ENCODE assay signal across 8 mouse cellular contexts in the genomic region with DNA sequence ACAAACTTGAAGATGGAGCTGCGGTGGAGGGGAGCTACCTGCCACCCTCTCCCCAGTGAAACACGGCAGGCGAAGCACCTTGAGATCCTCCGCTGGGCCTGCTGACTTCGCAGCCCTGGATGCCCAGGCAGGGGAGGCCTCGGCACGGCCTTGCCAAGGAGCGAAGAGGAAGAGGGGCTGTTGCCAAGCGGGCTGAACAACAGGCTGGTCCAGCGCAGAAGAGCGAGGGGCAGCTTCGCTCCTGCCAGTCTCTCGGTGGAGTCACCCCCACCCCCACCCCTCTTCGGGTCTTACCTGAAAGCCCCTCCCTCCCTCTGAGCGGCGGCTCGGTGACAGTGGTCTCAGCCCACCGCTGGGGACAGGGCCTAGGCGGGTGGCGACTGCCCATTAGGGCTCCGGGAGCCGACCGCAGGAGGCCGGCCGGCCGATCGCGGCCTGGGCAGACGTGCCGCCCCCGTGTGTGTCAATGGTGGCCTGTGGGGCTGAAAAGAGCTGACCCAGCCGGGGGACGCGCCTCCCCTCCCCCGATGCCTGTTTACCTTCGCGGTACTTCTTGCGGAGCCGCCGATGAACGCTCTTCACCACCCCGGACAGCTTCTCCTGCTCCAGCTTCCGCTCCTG. TPM values are rescaled to one million over a fixed set of nuclear protein-coding genes. Genes with fewer than 3 reads are reported as not detected.
DNase-seq lines count a peak whose midpoint lies in the region; ATAC-seq and TF ChIP-seq lines count a peak whose summit lies in the region.

No protein-coding gene starts in this region.

- ATAC-seq in forebrain, embryonic 16.5 days = peak; percentile 58
- ATAC-seq in hindbrain, embryonic 11.5 days (ENCODE audit: low FRiP score) = peak; percentile 88

- TF ChIP-seq CTCF in spleen, adult 2 months (IDR thresholded peaks at IDR 0.05; ENCODE audit: extremely low read depth, insufficient read depth, insufficient read length, insufficient replicate concordance) = no peak

- peak overlapping the region; percentile 98 for H3K9ac ChIP-seq in forebrain, embryonic 16.5 days (replicated peaks; ENCODE audit: low read depth, low read length)
- H3K9ac ChIP-seq in hindbrain, embryonic 11.5 days (ENCODE audit: low read depth, low read length) = peak overlapping the region; percentile 86

- WGBS in forebrain, embryonic 16.5 days = under 1% methylated on average over 40 of the region's 43 CpGs
- WGBS in hindbrain, embryonic 11.5 days = under 1% methylated on average over 42 of the region's 43 CpGs
- 1% methylated on average over 42 of the region's 43 CpGs for WGBS in spleen, adult 2 months

- no peaks in the 10 kb centered on the region for H3K36me3 ChIP-seq in forebrain, embryonic 16.5 days (ENCODE audit: control insufficient read depth, insufficient read depth)
- H3K36me3 ChIP-seq in hindbrain, embryonic 11.5 days (ENCODE audit: control insufficient read depth, insufficient read depth, low read length) = no peaks in the 10 kb centered on the region
- no peaks in the 10 kb centered on the region for H3K36me3 ChIP-seq in spleen, adult 2 months (ENCODE audit: control insufficient read depth, insufficient read depth, low read length)

- H3K27me3 ChIP-seq in forebrain, embryonic 16.5 days (replicated peaks; ENCODE audit: control insufficient read depth, insufficient read depth, low read length) = no peaks in the 10 kb centered on the region
- H3K27me3 ChIP-seq in hindbrain, embryonic 11.5 days (ENCODE audit: control insufficient read depth, insufficient read depth, low read length) = no peaks in the 10 kb centered on the region
- no peaks in the 10 kb centered on the region for H3K27me3 ChIP-seq in spleen, adult 2 months (ENCODE audit: control insufficient read depth, insufficient read depth, low read length)

- peak overlapping the region; percentile 96 for H3K27ac ChIP-seq in forebrain, embryonic 16.5 days (ENCODE audit: low read length)
- H3K27ac ChIP-seq in hindbrain, embryonic 11.5 days (ENCODE audit: low read depth, low read length) = peak overlapping the region; percentile 93
- peak overlapping the region; percentile 96 for H3K27ac ChIP-seq in spleen, adult 2 months (ENCODE audit: insufficient read depth, low read length)

- peak; percentile 46 for DNase-seq in layer of hippocampus, adult 11-12 months (ENCODE audit: low spot score)
- no peak for DNase-seq in layer of hippocampus, adult 9-10 months (ENCODE audit: low spot score)
- DNase-seq in cerebellum, adult 18-20 months = peak; percentile 71 to 75
- DNase-seq in hindbrain, embryonic 11.5 days (ENCODE audit: low spot score) = peak; percentile 78
- DNase-seq in left cerebral cortex, postnatal 14 days (ENCODE audit: low spot score in 2 of 2) = peak; percentile 39 to 51
- DNase-seq in mesoderm, embryonic 11.5 days (ENCODE audit: low read depth, low spot score) = peak; percentile 66
- DNase-seq in spleen, adult 2 months (ENCODE audit: low read depth in 1 of 2, low spot score in 2 of 2) = peak in 1 of 2 experiments; percentile 38

- H3K9me3 ChIP-seq in forebrain, embryonic 16.5 days (ENCODE audit: control insufficient read depth, low read length) = no peaks in the 10 kb centered on the region
- H3K9me3 ChIP-seq in hindbrain, embryonic 11.5 days (ENCODE audit: control insufficient read depth, low read length) = no peaks in the 10 kb centered on the region

- intact Hi-C loops in left cerebral cortex, postnatal 14 days (cut with DNase I) = loop anchor here (5.0 kb wide), 2 partner anchors 70 to 160 kb away; partner anchors contain the start of genes Gpr85 and Tmem168

- TF ChIP-seq POLR2A in spleen, adult 2 months (IDR thresholded peaks at IDR 0.05; ENCODE audit: low read depth, low read length) = no peak

- peak overlapping the region; percentile 99 for H3K4me3 ChIP-seq in forebrain, embryonic 16.5 days (replicated peaks; ENCODE audit: low read length)
- H3K4me3 ChIP-seq in hindbrain, embryonic 11.5 days (ENCODE audit: low read depth, low read length) = peak overlapping the region; percentile 83
- H3K4me3 ChIP-seq in spleen, adult 2 months (ENCODE audit: extremely low read depth, insufficient read depth, insufficient read length) = peak overlapping the region; percentile 90

- H3K4me2 ChIP-seq in forebrain, embryonic 16.5 days (ENCODE audit: low read length) = peak overlapping the region; percentile 83
- peak overlapping the region; percentile 84 for H3K4me2 ChIP-seq in hindbrain, embryonic 11.5 days (replicated peaks; ENCODE audit: low read depth, low read length)

- H3K4me1 ChIP-seq in forebrain, embryonic 16.5 days (replicated peaks; ENCODE audit: control insufficient read depth, insufficient read depth, low read length) = peaks cover 7% of the 10 kb centered on the region; the same call in 1 of the 2 replicates
- no peaks in the 10 kb centered on the region for H3K4me1 ChIP-seq in hindbrain, embryonic 11.5 days (replicated peaks; ENCODE audit: control insufficient read depth, insufficient read depth, low read length)
- H3K4me1 ChIP-seq in spleen, adult 2 months (ENCODE audit: control insufficient read depth, insufficient read depth, insufficient read length) = peaks cover 8% of the 10 kb centered on the region

RNA-seq across cellular contexts. Expression of gene Bmt2, which starts 0.5 kb away (rescaled TPM):
- polyA plus RNA-seq in forebrain, embryonic 16.5 days (2015; fragmentation: Nextera tagmentation; extraction: Ambion mirVana) = 30.8 and 33.0 TPM in 2 replicates
- polyA plus RNA-seq in hindbrain, embryonic 11.5 days (2014; fragmentation: Nextera tagmentation; extraction: Ambion mirVana) = 23.7 and 25.4 TPM in 2 replicates
- total RNA-seq in left cerebral cortex, postnatal 14 days (2021) = 10 to 100 TPM; 25.7 to 27.9 TPM
- 2.6 and 3.0 TPM in 2 replicates for polyA plus RNA-seq in spleen, adult 2 months (2012; rRNA removed)
